8 mouse cellular contexts compared by ENCODE assay signal in genomic region chr3:62338854-62339515, GRCm38 (mm10). TPM values are rescaled to one million over a fixed set of nuclear protein-coding genes. Genes with fewer than 3 reads are reported as not detected.
DNase-seq lines count a peak whose midpoint lies in the region; ATAC-seq and TF ChIP-seq lines count a peak whose summit lies in the region.

No protein-coding gene starts in this region.

- peak overlapping the region; percentile 76 for H3K4me3 ChIP-seq in forebrain, postnatal 0 days (ENCODE audit: low read depth, low read length)
- peak overlapping the region; percentile 79 for H3K4me3 ChIP-seq in hindbrain, embryonic 10.5 days
- peak overlapping the region; percentile 90 for H3K4me3 ChIP-seq in megakaryocyte, embryonic 14.5 days (replicated peaks)

- TF ChIP-seq POLR2A in brain, embryonic 14.5 days (IDR thresholded peaks at IDR 0.05; ENCODE audit: borderline replicate concordance, extremely low read depth, insufficient read depth, insufficient read length, poor library complexity, severe bottlenecking) = no peak

- peaks cover 3% of the 10 kb centered on the region; the same call in 1 of the 2 replicates for H3K4me1 ChIP-seq in forebrain, postnatal 0 days (ENCODE audit: insufficient read depth)
- H3K4me1 ChIP-seq in hindbrain, embryonic 10.5 days (replicated peaks) = peaks cover 36% of the 10 kb centered on the region
- peaks cover 16% of the 10 kb centered on the region for H3K4me1 ChIP-seq in megakaryocyte, embryonic 14.5 days

- POLR2A ChIA-PET in Patski (lab: Charles Lee) = no interaction called here

- in situ Hi-C loops in Patski (cut with MboI; ENCODE audit: low pct_unique_long_range_greater_than_20kb) = no loop called here

- CTCF ChIA-PET in Patski (lab: Charles Lee) = no interaction called here

- H3K9me3 ChIP-seq in forebrain, postnatal 0 days (ENCODE audit: low read length) = no peaks in the 10 kb centered on the region
- H3K9me3 ChIP-seq in hindbrain, embryonic 10.5 days = no peaks in the 10 kb centered on the region
- H3K9me3 ChIP-seq in megakaryocyte, embryonic 14.5 days = peaks cover 15% of the 10 kb centered on the region

- WGBS in forebrain, postnatal 0 days = under 1% methylated on average over 66 of the region's 68 CpGs
- under 1% methylated on average over 68 of the region's 68 CpGs for WGBS in hindbrain, embryonic 10.5 days

- peak overlapping the region; percentile 84 for H3K4me2 ChIP-seq in forebrain, postnatal 0 days (ENCODE audit: low read depth)

- peak; percentile 8 for ATAC-seq in Patski
- ATAC-seq in forebrain, postnatal 0 days = peak; percentile 93
- ATAC-seq in activated CD4-positive, CD25-positive, alpha-beta regulatory T cell, adult 4 months = no peak

- no peaks in the 10 kb centered on the region for H3K36me3 ChIP-seq in forebrain, postnatal 0 days (ENCODE audit: insufficient read depth)
- H3K36me3 ChIP-seq in hindbrain, embryonic 10.5 days = 0 out of 2 replicates have a peak, but pooled peaks cover 6% of the 10 kb centered on the region
- no peaks in the 10 kb centered on the region for H3K36me3 ChIP-seq in megakaryocyte, embryonic 14.5 days (replicated peaks; ENCODE audit: low read length)

- H3K27ac ChIP-seq in forebrain, postnatal 0 days (ENCODE audit: low read depth, low read length) = peak overlapping the region; percentile 75
- peak overlapping the region; percentile 87 for H3K27ac ChIP-seq in hindbrain, embryonic 10.5 days

- no peak for DNase-seq in Patski (ENCODE audit: low read depth, low spot score)
- DNase-seq in brain, embryonic 14.5 days (ENCODE audit: low read depth) = peak; percentile 83
- DNase-seq in forebrain, postnatal 0 days = peak; percentile 71
- peak; percentile 78 for DNase-seq in hindbrain, embryonic 10.5 days (ENCODE audit: low spot score)
- DNase-seq in left cerebral cortex, adult 8-10 months (ENCODE audit: low spot score in 2 of 2) = peak; percentile 18 to 23
- peak; percentile 50 for DNase-seq in right cerebral cortex, postnatal 25 days

- TF ChIP-seq CTCF in Patski (IDR thresholded peaks at IDR 0.05) = no peak
- no peak for TF ChIP-seq CTCF in brain, embryonic 14.5 days (IDR thresholded peaks at IDR 0.05; ENCODE audit: borderline replicate concordance, extremely low read depth, insufficient read depth, insufficient read length)
- TF ChIP-seq CTCF in forebrain, postnatal 0 days (IDR thresholded peaks at IDR 0.05; ENCODE audit: low read depth) = no peak

- H3K9ac ChIP-seq in forebrain, postnatal 0 days = peak overlapping the region; percentile 74

- H3K27me3 ChIP-seq in Patski = peaks cover 11% of the 10 kb centered on the region
- no peaks in the 10 kb centered on the region for H3K27me3 ChIP-seq in forebrain, postnatal 0 days (ENCODE audit: insufficient read depth, low read length)
- H3K27me3 ChIP-seq in hindbrain, embryonic 10.5 days (ENCODE audit: insufficient read depth, poor library complexity, severe bottlenecking) = peaks cover 38% of the 10 kb centered on the region
- peaks cover 46% of the 10 kb centered on the region for H3K27me3 ChIP-seq in megakaryocyte, embryonic 14.5 days (replicated peaks)

RNA-seq across cellular contexts. Expression of gene Arhgef26, which starts 0.8 kb away (rescaled TPM):
- polyA plus RNA-seq in Patski (2021) = 0.03 TPM
- 6.6 and 8.7 TPM in 2 replicates for polyA plus RNA-seq in brain, embryonic 14.5 days (2012; rRNA removed)
- total RNA-seq in forebrain, postnatal 0 days (2014; rRNA removed) = 24.0 and 33.0 TPM in 2 replicates
- 17.1 and 19.8 TPM in 2 replicates for polyA plus RNA-seq in forebrain, postnatal 0 days (2015; fragmentation: Nextera tagmentation; extraction: Ambion mirVana)
- 8.8 and 10.9 TPM in 2 replicates for polyA plus RNA-seq in hindbrain, embryonic 10.5 days (2016; fragmentation: Nextera tagmentation; extraction: Ambion mirVana)
- 10 to 100 TPM; 25.0 to 29.8 (median 27.0) TPM for total RNA-seq in left cerebral cortex, adult 8-10 months (2022)
- polyA plus RNA-seq in megakaryocyte, embryonic 14.5 days (2012; ENCODE audit: insufficient read depth, low replicate concordance) = not detected in 2 replicates
- under 1 TPM; 0.08 to 0.53 TPM for polyA plus RNA-seq in activated CD4-positive, CD25-positive, alpha-beta regulatory T cell, adult 4 months (2017; shearing (Covaris generic))
